Mouse (Mus musculus): ENCODE data around the gene Ufsp2. TPM values are rescaled to one million over a fixed set of nuclear protein-coding genes. Genes with fewer than 3 reads are reported as not detected.

Gene Ufsp2
- total and polyA plus RNA-seq, 3 experiments: 45.0 to 58.9 TPM; not detected in 1

DNA sequence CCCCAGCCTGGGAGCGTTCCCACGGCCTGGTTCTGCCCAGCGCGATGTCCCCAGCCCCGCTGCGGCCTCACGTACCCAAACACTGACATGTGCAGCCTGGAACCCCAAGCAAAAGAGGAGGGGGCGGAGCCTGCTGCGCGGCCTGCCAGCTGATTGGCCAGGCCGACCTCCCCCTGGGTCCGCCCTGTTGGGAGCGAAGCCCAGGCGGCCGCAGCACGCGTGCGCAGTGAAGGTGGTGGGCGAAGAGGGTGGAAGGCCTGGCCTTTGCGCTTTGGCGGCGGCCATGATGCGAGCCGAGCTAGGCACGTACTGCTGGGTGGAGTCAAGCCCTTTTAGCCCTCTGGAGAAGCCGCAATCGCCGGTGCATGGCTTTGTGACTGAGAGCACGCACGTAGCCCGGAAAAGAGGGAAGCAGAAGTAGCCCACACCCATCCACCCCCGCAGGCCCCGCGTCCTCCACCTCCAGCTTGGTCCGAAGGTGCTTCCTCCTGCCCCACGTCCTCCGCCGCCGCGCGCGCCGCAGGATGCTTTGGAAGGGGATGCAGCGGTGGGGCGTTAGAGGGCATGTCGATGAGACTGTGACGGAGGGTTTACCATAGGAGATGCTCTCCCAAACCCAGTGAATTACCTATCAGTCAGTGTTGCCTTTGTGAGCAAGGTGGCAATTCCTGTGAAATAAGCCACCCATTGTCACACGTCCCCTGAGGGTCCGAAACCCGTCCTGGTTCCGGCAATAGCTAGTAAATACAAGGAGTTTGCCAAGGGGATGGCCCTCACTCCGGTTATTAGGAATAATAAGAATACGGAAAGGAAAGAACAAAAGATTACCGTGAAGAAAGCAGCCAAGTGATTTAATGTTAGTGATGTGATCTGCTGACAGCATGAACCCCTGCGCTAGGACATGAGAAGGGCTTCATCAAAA is 24.7 kb downstream of the Ufsp2 start (continued):
- TF ChIP-seq RAD21 (IDR thresholded peaks at IDR 0.05; ENCODE audit: low read depth, low read length): no peak
- TF ChIP-seq CTCF (IDR thresholded peaks at IDR 0.05 in 2 of 3, conservative IDR thresholded peaks at IDR 0.05 in 1 of 3; ENCODE audit: control insufficient read depth in 1 of 3, insufficient read depth in 1 of 3, low read depth in 2 of 3, low read length in 3 of 3, poor library complexity in 1 of 3, severe bottlenecking in 1 of 3): no peak
- TF ChIP-seq E2F4 (IDR thresholded peaks at IDR 0.05; ENCODE audit: borderline replicate concordance, low read depth, low read length): 0 out of 2 replicates have a peak, but pooled peaks have one; percentile 48

DNA sequence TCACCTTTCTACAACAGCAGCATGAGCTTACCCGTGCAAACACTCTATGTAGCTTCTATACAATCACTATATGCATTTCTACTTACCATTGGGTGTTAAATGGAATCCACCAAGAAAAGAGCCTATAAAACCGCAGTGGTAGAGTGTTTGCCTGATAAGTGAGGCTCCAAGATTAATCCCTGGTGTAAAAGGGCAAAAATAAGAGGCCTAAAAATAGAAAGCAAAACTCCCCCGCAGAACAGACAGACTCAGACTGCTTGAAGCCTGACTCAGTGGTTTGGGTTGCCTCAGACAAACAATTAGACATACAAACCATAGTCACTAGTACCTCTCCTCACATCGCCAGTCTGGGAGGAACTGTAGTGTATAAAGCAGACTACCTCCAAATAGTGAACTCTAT is 30.3 kb downstream of the Ufsp2 start, which contains the start of gene Ankrd37:
Ankrd37 (minus strand) TSS at position 112 of the 400 bp plus-strand sequence.
- peak; percentile 72 for DNase-seq (ENCODE audit: low read depth, low spot score)
- peaks cover 0 to 20% of the 10 kb centered on the region in 2 experiments; a peak in 2 of 4 replicates for H3K36me3 ChIP-seq (ENCODE audit: control insufficient read depth in 1 of 2, insufficient read depth in 2 of 2, low read length in 2 of 2)

DNA sequence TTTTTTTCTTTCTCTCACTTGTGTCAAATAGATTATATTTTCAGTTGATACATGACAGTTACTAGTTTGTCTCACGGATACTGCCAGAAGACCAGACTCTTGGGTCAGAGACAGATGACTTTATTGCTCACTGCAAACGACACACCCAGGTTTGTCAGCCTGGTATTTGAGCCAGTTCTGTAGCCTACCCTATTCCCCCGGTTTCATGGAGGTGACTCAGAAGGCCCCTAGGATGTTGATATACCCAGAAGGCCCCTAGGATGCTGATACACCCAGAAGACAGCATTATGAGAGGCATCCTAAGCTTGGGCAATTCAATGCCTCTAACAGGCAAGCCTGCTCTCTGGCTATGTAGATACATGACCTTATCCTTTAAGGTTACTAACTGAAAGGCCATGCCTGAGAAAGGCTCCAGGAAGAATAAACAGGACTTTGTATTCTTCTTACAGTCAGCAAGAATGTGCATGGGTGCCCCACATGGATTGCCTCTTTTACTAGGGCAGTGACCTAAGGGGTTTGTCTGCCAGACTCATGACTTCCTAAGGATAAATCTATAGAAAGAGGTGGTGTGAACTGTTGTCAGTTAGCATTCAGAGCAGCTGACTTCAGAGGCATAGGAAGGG is 31.8 kb downstream of the Ufsp2 start:
- Histone ChIP-seq H3K27me3 (ENCODE audit: control insufficient read depth in 1 of 2, insufficient read depth in 2 of 2, low read length in 2 of 2) (no peaks in the 10 kb centered on the region), H3K9ac (ENCODE audit: control insufficient read depth, low read depth, low read length, poor library complexity, severe bottlenecking) (no peak overlapping the region), H3K36me3 (ENCODE audit: control insufficient read depth in 1 of 2, insufficient read depth in 2 of 2, low read length in 2 of 2) (peaks cover 0 to 14% of the 10 kb centered on the region in 2 experiments; a peak in 2 of 4 replicates), H3K4me1 (ENCODE audit: control insufficient read depth in 1 of 2, insufficient read depth in 2 of 2, low read length in 2 of 2) (peaks cover 2 to 9% of the 10 kb centered on the region in 2 experiments; a peak in 3 of 4 replicates), H3K4me3 (ENCODE audit: control insufficient read depth in 1 of 2, insufficient read depth in 1 of 2, low read depth in 2 of 2, low read length in 2 of 2) (no peak overlapping the region), H3K79me2 (ENCODE audit: control insufficient read depth, insufficient read depth, low read length, poor library complexity) (no peaks in the 10 kb centered on the region), H3K27ac (ENCODE audit: control insufficient read depth, low read depth, low read length) (no peak overlapping the region), H3K9me3 (replicated peaks; ENCODE audit: insufficient read depth, low read length) (no peaks in the 10 kb centered on the region)
- DNase-seq (ENCODE audit: low read depth, low spot score): no peak
- TF ChIP-seq RCOR1 (IDR thresholded peaks at IDR 0.05; ENCODE audit: low read depth, low read length) (no peak), ETS1 (IDR thresholded peaks at IDR 0.05; ENCODE audit: low read depth, low read length) (no peak), ZMIZ1 (IDR thresholded peaks at IDR 0.05; ENCODE audit: low read depth, low read length) (no peak), CTCF (IDR thresholded peaks at IDR 0.05 in 2 of 3, conservative IDR thresholded peaks at IDR 0.05 in 1 of 3; ENCODE audit: control insufficient read depth in 1 of 3, insufficient read depth in 1 of 3, low read depth in 2 of 3, low read length in 3 of 3, poor library complexity in 1 of 3, severe bottlenecking in 1 of 3) (no peak), MAFK (IDR thresholded peaks at IDR 0.05; ENCODE audit: borderline replicate concordance, low read depth, low read length) (no peak), MAX (IDR thresholded peaks at IDR 0.05; ENCODE audit: low read length) (no peak), POLR2A (IDR thresholded peaks at IDR 0.05; ENCODE audit: control insufficient read depth in 1 of 2, insufficient read depth in 1 of 2, low read depth in 1 of 2, low read length in 2 of 2, poor library complexity in 1 of 2) (no peak), MAZ (IDR thresholded peaks at IDR 0.05; ENCODE audit: low read depth, low read length) (no peak), ZKSCAN1 (IDR thresholded peaks at IDR 0.05; ENCODE audit: low read depth, low read length) (no peak), CHD2 (IDR thresholded peaks at IDR 0.05; ENCODE audit: low read length) (no peak), GABPA (IDR thresholded peaks at IDR 0.05; ENCODE audit: low read depth, low read length) (no peak), E2F4 (IDR thresholded peaks at IDR 0.05; ENCODE audit: borderline replicate concordance, low read depth, low read length) (no peak), JUND (IDR thresholded peaks at IDR 0.05; ENCODE audit: low read depth, low read length) (no peak), BHLHE40 (IDR thresholded peaks at IDR 0.05; ENCODE audit: borderline replicate concordance, low read depth, low read length) (no peak), ELF1 (IDR thresholded peaks at IDR 0.05; ENCODE audit: low read depth, low read length) (no peak), GATA1 (IDR thresholded peaks at IDR 0.05; ENCODE audit: low read depth, low read length) (no peak), SIN3A (IDR thresholded peaks at IDR 0.05; ENCODE audit: low read length) (no peak), POLR2AphosphoS5 (IDR thresholded peaks at IDR 0.05; ENCODE audit: borderline replicate concordance, low read depth, low read length) (no peak), NRF1 (IDR thresholded peaks at IDR 0.05; ENCODE audit: insufficient read depth, low read depth, low read length, poor library complexity, severe bottlenecking) (no peak)

More for the DNA sequence above, 30.3 kb downstream of the Ufsp2 start, which contains the start of gene Ankrd37:
- Histone ChIP-seq H3K4me1 (ENCODE audit: control insufficient read depth in 1 of 2, insufficient read depth in 2 of 2, low read length in 2 of 2) (peaks cover 11 to 17% of the 10 kb centered on the region in 2 experiments; a peak in 3 of 4 replicates), H3K79me2 (ENCODE audit: control insufficient read depth, insufficient read depth, low read length, poor library complexity) (no peaks in the 10 kb centered on the region), H3K9ac (ENCODE audit: control insufficient read depth, low read depth, low read length, poor library complexity, severe bottlenecking) (no peak within 1 kb of the TSS), H3K9me3 (replicated peaks; ENCODE audit: insufficient read depth, low read length) (no peaks in the 10 kb centered on the region), H3K27me3 (ENCODE audit: control insufficient read depth in 1 of 2, insufficient read depth in 2 of 2, low read length in 2 of 2) (no peaks in the 10 kb centered on the region), H3K4me3 (ENCODE audit: control insufficient read depth in 1 of 2, insufficient read depth in 1 of 2, low read depth in 2 of 2, low read length in 2 of 2) (no peak within 1 kb of the TSS), H3K27ac (ENCODE audit: control insufficient read depth, low read depth, low read length) (no peak within 1 kb of the TSS)
- TF ChIP-seq ELF1 (IDR thresholded peaks at IDR 0.05; ENCODE audit: low read depth, low read length) (no peak), GATA1 (IDR thresholded peaks at IDR 0.05; ENCODE audit: low read depth, low read length) (peak; percentile 61; the same call in 1 of the 2 replicates), BHLHE40 (IDR thresholded peaks at IDR 0.05; ENCODE audit: borderline replicate concordance, low read depth, low read length) (0 out of 2 replicates have a peak, but pooled peaks have one; percentile 1), MEF2A (IDR thresholded peaks at IDR 0.05; ENCODE audit: extremely low read depth, insufficient replicate concordance, low read depth, low read length, poor library complexity, severe bottlenecking) (peak; percentile 93), GABPA (IDR thresholded peaks at IDR 0.05; ENCODE audit: low read depth, low read length) (no peak), MAFK (IDR thresholded peaks at IDR 0.05; ENCODE audit: borderline replicate concordance, low read depth, low read length) (peak; percentile 37; the same call in 1 of the 2 replicates), ETS1 (IDR thresholded peaks at IDR 0.05; ENCODE audit: low read depth, low read length) (peak; percentile 76), RCOR1 (IDR thresholded peaks at IDR 0.05; ENCODE audit: low read depth, low read length) (peak; percentile 75), EP300 (IDR thresholded peaks at IDR 0.05; ENCODE audit: low read depth in 1 of 2, low read length in 2 of 2) (peak in 1 of 2 experiments; percentile 53; a peak in 1 of 4 replicates), NRF1 (IDR thresholded peaks at IDR 0.05; ENCODE audit: insufficient read depth, low read depth, low read length, poor library complexity, severe bottlenecking) (no peak), HCFC1 (IDR thresholded peaks at IDR 0.05; ENCODE audit: low read depth, low read length) (0 out of 2 replicates have a peak, but pooled peaks have one; percentile 14), SIN3A (IDR thresholded peaks at IDR 0.05; ENCODE audit: low read length) (peak; percentile 59), TCF12 (IDR thresholded peaks at IDR 0.05; ENCODE audit: low read depth, low read length) (0 out of 2 replicates have a peak, but pooled peaks have one; percentile 30)
